In genomic region chr4:110290056-110290455, GRCm38 (mm10) we compare ENCODE assay signal across 10 mouse cellular contexts.
DNase-seq lines count a peak whose midpoint lies in the region; ATAC-seq lines count a peak whose summit lies in the region.
"Had no signal": no experiment of that assay in that cellular context is flagged by ENCODE, and none has a peak within 500 bp of the region (broad histone marks: within the 10 kb centered on the region; RNA-seq: fewer than 3 reads in every experiment).

No protein-coding gene starts in this region.

- H3K27ac ChIP-seq in hindbrain, embryonic 12.5 days, result peak overlapping the region; percentile 86
- peak overlapping the region; percentile 92 for H3K27ac ChIP-seq in neural tube, embryonic 11.5 days (ENCODE audit: low read depth, low read length)
- no peak overlapping the region for H3K27ac ChIP-seq in liver, embryonic 11.5 days (ENCODE audit: low read depth, low read length)
- H3K27ac ChIP-seq: heart, adult 2 months; kidney, embryonic 15.5 days had no signal

- H3K36me3 ChIP-seq in hindbrain, embryonic 12.5 days, result no peaks in the 10 kb centered on the region
- H3K36me3 ChIP-seq in neural tube, embryonic 11.5 days (ENCODE audit: control insufficient read depth, insufficient read depth, low read length), result no peaks in the 10 kb centered on the region
- no peaks in the 10 kb centered on the region for H3K36me3 ChIP-seq in liver, embryonic 11.5 days (ENCODE audit: control insufficient read depth, insufficient read depth, low read length)
- H3K36me3 ChIP-seq: kidney, embryonic 15.5 days had no signal

- WGBS in hindbrain, embryonic 12.5 days, result 30% methylated on average over 12 of the region's 12 CpGs
- WGBS in neural tube, embryonic 11.5 days, result 31% methylated on average over 12 of the region's 12 CpGs
- 75% methylated on average over 12 of the region's 12 CpGs for WGBS in liver, embryonic 11.5 days

- peaks cover 19% of the 10 kb centered on the region for H3K4me1 ChIP-seq in hindbrain, embryonic 12.5 days
- no peaks in the 10 kb centered on the region; the same call in 1 of the 2 replicates for H3K4me1 ChIP-seq in neural tube, embryonic 11.5 days (ENCODE audit: control insufficient read depth, insufficient read depth, low read length)
- H3K4me1 ChIP-seq in liver, embryonic 11.5 days (replicated peaks; ENCODE audit: control insufficient read depth, insufficient read depth, low read length), result no peaks in the 10 kb centered on the region

- peak overlapping the region; percentile 30 for H3K4me3 ChIP-seq in hindbrain, embryonic 12.5 days
- peak overlapping the region; percentile 31 for H3K4me3 ChIP-seq in neural tube, embryonic 11.5 days (ENCODE audit: low read depth, low read length)
- no peak overlapping the region for H3K4me3 ChIP-seq in liver, embryonic 11.5 days (ENCODE audit: low read depth, low read length)
- H3K4me3 ChIP-seq: heart, adult 2 months; kidney, embryonic 15.5 days had no signal

- H3K9me3 ChIP-seq in hindbrain, embryonic 12.5 days (replicated peaks), result no peaks in the 10 kb centered on the region
- H3K9me3 ChIP-seq in neural tube, embryonic 11.5 days (ENCODE audit: control insufficient read depth, low read length), result no peaks in the 10 kb centered on the region
- no peaks in the 10 kb centered on the region for H3K9me3 ChIP-seq in liver, embryonic 11.5 days (ENCODE audit: control insufficient read depth, low read length)
- H3K9me3 ChIP-seq: kidney, embryonic 15.5 days had no signal

- ATAC-seq in hindbrain, embryonic 12.5 days (ENCODE audit: low FRiP score), result peak; percentile 59
- 0 out of 2 replicates have a peak, but pooled peaks have one; percentile 45 for ATAC-seq in neural tube, embryonic 11.5 days (ENCODE audit: insufficient read depth, low FRiP score, low TSS enrichment)
- ATAC-seq in liver, embryonic 11.5 days (replicated peaks; ENCODE audit: low FRiP score), result no peak

- H3K9ac ChIP-seq in hindbrain, embryonic 12.5 days, result peak overlapping the region; percentile 41
- H3K9ac ChIP-seq in neural tube, embryonic 11.5 days (ENCODE audit: low read length), result peak overlapping the region; percentile 54
- H3K9ac ChIP-seq in liver, embryonic 11.5 days (ENCODE audit: low read depth, low read length), result no peak overlapping the region
- H3K9ac ChIP-seq: kidney, embryonic 15.5 days had no signal

- DNase-seq in cerebellum, adult 11 months, result peak; percentile 70
- DNase-seq in cerebellum, postnatal 36 days, result peak; percentile 68 to 74
- DNase-seq in neural tube, embryonic 11.5 days (ENCODE audit: low spot score), result peak; percentile 31
- DNase-seq in liver, embryonic 11.5 days (ENCODE audit: low spot score), result no peak
- DNase-seq in kidney, postnatal 14 days, result no peak
- no peak for DNase-seq in testis, postnatal 14 days (ENCODE audit: low spot score)
- no peak for DNase-seq in thymus, adult 18-20 months
- DNase-seq: heart, adult 2 months had no signal

- H3K27me3 ChIP-seq in hindbrain, embryonic 12.5 days, result no peaks in the 10 kb centered on the region
- H3K27me3 ChIP-seq in neural tube, embryonic 11.5 days (ENCODE audit: control insufficient read depth, insufficient read depth, low read length), result no peaks in the 10 kb centered on the region
- H3K27me3 ChIP-seq in liver, embryonic 11.5 days (replicated peaks; ENCODE audit: control insufficient read depth, insufficient read depth, low read length), result no peaks in the 10 kb centered on the region
- H3K27me3 ChIP-seq: kidney, embryonic 15.5 days had no signal

- H3K4me2 ChIP-seq in hindbrain, embryonic 12.5 days (replicated peaks), result peak overlapping the region; percentile 57
- H3K4me2 ChIP-seq in neural tube, embryonic 11.5 days (ENCODE audit: low read depth), result peak overlapping the region; percentile 35
- H3K4me2 ChIP-seq in liver, embryonic 11.5 days, result no peak overlapping the region
- H3K4me2 ChIP-seq: kidney, embryonic 15.5 days had no signal

Comparison
In these comparisons a context has a peak if more than half of its experiments do, and no peak if none do; other contexts are left out.
1. DNase-seq: peak in cerebellum, adult 11 months (single experiment), cerebellum, postnatal 36 days (2 of 2) and neural tube, embryonic 11.5 days (single experiment); none in liver, embryonic 11.5 days (single experiment), kidney, postnatal 14 days (single experiment), testis, postnatal 14 days (single experiment) and thymus, adult 18-20 months (0 of 2).